Mouse (Mus musculus): ENCODE measurements around the gene Add2. TPM values are rescaled to one million over a fixed set of nuclear protein-coding genes. Genes with fewer than 3 reads are reported as not detected.
A peak's percentile ranks its signal among the peaks of the same experiment; 100 is the strongest.

Add2 gene
- polyA plus RNA-seq, 1 experiment from 2014 or later, result 136 TPM

DNA sequence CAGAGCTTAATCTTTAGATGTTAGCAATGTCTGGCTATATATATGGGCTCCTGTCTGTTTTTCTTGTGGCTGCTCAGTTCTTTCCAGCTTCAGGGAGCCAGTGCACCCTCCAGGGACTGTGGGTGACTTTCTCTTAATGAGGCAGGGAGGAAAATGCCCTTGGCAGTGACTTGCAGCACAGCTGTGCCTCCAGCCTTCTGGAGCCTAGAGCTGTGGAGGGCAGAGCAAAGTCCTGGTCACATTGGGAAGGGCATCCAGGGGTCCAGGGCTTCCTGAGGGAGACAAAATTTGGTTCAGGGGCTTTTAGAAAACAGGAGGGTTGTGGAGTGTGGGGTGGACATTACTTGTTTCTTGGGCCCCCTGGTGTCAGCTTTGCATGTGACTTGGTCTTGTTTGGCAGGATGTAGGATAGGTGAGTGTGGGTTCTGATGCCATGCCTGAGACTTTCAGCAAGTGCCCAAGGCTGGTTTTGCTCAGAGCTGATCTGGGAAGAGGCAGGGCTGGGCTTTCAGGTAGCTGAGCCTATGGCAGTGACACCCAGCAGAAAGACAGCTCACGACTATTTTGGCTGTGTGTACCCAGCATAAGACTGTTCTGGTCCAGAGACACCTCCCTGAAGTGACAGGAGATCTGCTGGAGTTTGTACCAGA, 50.0 kb downstream of the Add2 start:
- Histone ChIP-seq H3K9me3 (ENCODE audit: control insufficient read depth, low read length) (no peaks in the 10 kb centered on the region), H3K27ac (replicated peaks; ENCODE audit: low read depth, low read length) (peak overlapping the region; percentile 26; the same call in 1 of the 2 replicates), H3K36me3 (ENCODE audit: control insufficient read depth, insufficient read depth, low read length) (peaks cover 7% of the 10 kb centered on the region), H3K4me1 (ENCODE audit: control insufficient read depth, insufficient read depth, low read length) (peaks cover 22% of the 10 kb centered on the region), H3K27me3 (ENCODE audit: control insufficient read depth, insufficient read depth, low read length) (no peaks in the 10 kb centered on the region), H3K4me2 (ENCODE audit: low read length) (no peak overlapping the region), H3K4me3 (replicated peaks; ENCODE audit: low read depth, low read length) (no peak overlapping the region), H3K9ac (replicated peaks; ENCODE audit: low read length) (no peak overlapping the region)
- no peak for DNase-seq
- 85% methylated on average over 1 of the region's 1 CpGs for whole genome bisulfite sequencing
- ATAC-seq (ENCODE audit: low FRiP score, low TSS enrichment), result no peak

DNA sequence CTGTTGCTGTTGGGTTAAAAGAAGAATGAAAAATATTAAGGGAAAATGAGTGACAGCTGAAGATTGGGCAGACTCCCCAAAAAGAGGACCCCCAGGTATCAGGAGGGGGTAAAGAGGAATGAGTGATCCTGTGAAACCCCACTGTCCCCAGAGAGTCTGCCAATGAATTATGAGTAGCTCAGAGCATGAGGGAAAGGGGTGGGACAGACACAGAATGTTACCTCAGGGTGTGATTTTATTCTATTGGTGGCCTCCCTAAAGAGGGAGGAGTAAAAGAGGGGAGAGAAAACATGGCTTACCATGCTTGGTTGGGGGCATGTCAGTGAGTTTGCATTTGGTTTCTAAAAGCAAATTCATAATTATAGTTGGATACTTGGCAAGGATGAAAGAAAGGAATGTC, 50.8 kb downstream of the Add2 start:
- ATAC-seq (ENCODE audit: low FRiP score, low TSS enrichment) (no peak), DNase-seq (no peak)
- H3K4me3 ChIP-seq (replicated peaks; ENCODE audit: low read depth, low read length), result no peak overlapping the region
- H3K27me3 ChIP-seq (ENCODE audit: control insufficient read depth, insufficient read depth, low read length), result no peaks in the 10 kb centered on the region
- H3K9ac ChIP-seq (replicated peaks; ENCODE audit: low read length), result no peak overlapping the region
- peaks cover 16% of the 10 kb centered on the region; the same call in 1 of the 2 replicates for H3K4me1 ChIP-seq (ENCODE audit: control insufficient read depth, insufficient read depth, low read length)
- no peak overlapping the region for H3K4me2 ChIP-seq (ENCODE audit: low read length)
- no peaks in the 10 kb centered on the region for H3K9me3 ChIP-seq (ENCODE audit: control insufficient read depth, low read length)
- H3K27ac ChIP-seq (replicated peaks; ENCODE audit: low read depth, low read length), result no peak overlapping the region
- peaks cover 11% of the 10 kb centered on the region for H3K36me3 ChIP-seq (ENCODE audit: control insufficient read depth, insufficient read depth, low read length)

DNA sequence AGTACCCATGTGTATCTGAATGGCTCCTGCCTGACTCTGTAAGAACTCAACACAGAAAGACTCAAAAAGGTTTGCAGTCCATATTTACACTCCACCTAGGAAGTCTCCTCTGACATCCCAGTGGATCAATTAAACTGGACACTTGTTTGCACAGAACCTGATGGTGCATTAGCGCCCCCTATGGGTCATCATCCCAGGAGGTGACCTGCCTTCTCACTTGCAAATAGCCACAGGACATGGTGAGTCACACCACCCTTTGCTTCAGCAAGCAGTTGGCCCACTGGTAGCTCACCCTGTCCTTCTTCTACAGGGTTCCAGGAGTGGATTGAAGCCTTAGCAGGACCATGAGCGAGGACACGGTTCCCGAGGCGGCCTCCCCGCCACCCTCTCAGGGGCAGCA, 57.0 kb downstream of the Add2 start:
- ATAC-seq (ENCODE audit: low FRiP score, low TSS enrichment) (no peak), DNase-seq (peak; percentile 79)
- H3K36me3 ChIP-seq (ENCODE audit: control insufficient read depth, insufficient read depth, low read length), result peaks cover 32% of the 10 kb centered on the region
- no peak overlapping the region for H3K27ac ChIP-seq (replicated peaks; ENCODE audit: low read depth, low read length)
- H3K9me3 ChIP-seq (ENCODE audit: control insufficient read depth, low read length), result no peaks in the 10 kb centered on the region
- no peak overlapping the region for H3K4me2 ChIP-seq (ENCODE audit: low read length)
- no peaks in the 10 kb centered on the region for H3K4me1 ChIP-seq (ENCODE audit: control insufficient read depth, insufficient read depth, low read length)
- WGBS, result 63% methylated on average over 6 of the region's 6 CpGs
- H3K9ac ChIP-seq (replicated peaks; ENCODE audit: low read length), result no peak overlapping the region
- no peak overlapping the region for H3K4me3 ChIP-seq (replicated peaks; ENCODE audit: low read depth, low read length)
- H3K27me3 ChIP-seq (ENCODE audit: control insufficient read depth, insufficient read depth, low read length), result no peaks in the 10 kb centered on the region

DNA sequence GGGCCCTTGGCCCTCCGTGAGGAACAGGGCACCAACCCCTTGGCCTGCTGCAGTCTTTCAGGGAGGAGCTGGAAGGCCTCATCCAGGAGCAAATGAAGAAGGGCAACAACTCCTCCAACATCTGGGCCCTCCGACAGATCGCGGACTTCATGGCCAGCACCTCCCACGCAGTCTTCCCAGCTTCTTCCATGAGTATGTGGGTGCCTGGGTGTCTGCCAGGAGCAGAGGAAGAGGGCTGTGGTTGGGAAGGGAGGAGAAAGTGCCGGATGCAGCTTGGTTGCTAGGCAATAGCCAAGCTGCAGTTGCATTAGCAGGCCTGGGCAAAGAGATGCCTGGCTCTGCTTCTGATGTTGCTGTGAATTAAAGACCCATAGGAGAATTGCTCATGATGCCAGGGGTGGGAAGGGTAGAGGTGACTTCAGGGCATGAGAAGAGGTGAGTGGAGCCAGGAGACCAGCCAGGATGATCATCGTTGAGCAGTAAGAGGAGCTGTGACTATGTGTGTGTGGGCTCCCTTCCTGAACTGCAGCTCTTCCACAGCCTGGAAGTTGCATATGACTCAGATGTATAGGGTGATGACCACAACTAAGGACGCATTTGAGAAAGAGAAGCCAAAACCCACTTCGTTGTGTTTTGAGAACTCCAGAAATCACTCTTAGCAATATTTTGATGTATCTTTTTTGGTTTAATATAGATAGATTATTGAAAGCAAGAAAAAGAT, 58.5 kb downstream of the Add2 start:
- H3K9me3 ChIP-seq (ENCODE audit: control insufficient read depth, low read length), result no peaks in the 10 kb centered on the region
- peaks cover 38% of the 10 kb centered on the region for H3K36me3 ChIP-seq (ENCODE audit: control insufficient read depth, insufficient read depth, low read length)
- H3K27me3 ChIP-seq (ENCODE audit: control insufficient read depth, insufficient read depth, low read length), result no peaks in the 10 kb centered on the region
- H3K4me2 ChIP-seq (ENCODE audit: low read length), result no peak overlapping the region
- 0 out of 2 replicates have a peak overlapping the region, but pooled peaks have one; percentile 26 for H3K27ac ChIP-seq (replicated peaks; ENCODE audit: low read depth, low read length)
- H3K4me3 ChIP-seq (replicated peaks; ENCODE audit: low read depth, low read length), result no peak overlapping the region
- H3K4me1 ChIP-seq (ENCODE audit: control insufficient read depth, insufficient read depth, low read length), result no peaks in the 10 kb centered on the region
- DNase-seq (no peak), ATAC-seq (ENCODE audit: low FRiP score, low TSS enrichment) (no peak)
- WGBS, result 76% methylated on average over 9 of the region's 9 CpGs
- no peak overlapping the region for H3K9ac ChIP-seq (replicated peaks; ENCODE audit: low read length)

DNA sequence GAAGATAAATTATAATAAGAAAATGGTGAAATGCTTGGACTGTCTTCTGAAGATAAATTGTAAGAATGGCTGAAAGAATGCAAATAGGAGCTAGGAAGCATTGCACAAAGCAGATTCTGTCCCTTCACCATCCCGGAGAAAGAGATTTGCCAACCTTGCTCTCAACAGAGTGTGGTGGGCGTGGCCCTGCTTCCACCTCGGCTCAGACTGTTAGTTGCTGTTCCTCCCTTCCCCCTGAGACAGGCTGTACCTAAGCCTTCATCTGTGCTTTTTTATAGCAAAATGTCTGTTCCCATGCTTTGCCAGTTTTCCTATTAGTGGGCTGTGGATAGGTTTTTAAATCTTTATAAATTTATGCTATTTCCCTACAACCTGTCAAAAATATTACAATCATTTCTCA, 59.3 kb downstream of the Add2 start:
- H3K9ac ChIP-seq (replicated peaks; ENCODE audit: low read length), result no peak overlapping the region
- no peak overlapping the region for H3K4me2 ChIP-seq (ENCODE audit: low read length)
- H3K9me3 ChIP-seq (ENCODE audit: control insufficient read depth, low read length), result no peaks in the 10 kb centered on the region
- H3K4me3 ChIP-seq (replicated peaks; ENCODE audit: low read depth, low read length), result no peak overlapping the region
- no peak overlapping the region for H3K27ac ChIP-seq (replicated peaks; ENCODE audit: low read depth, low read length)
- WGBS, result 47% methylated on average over 3 of the region's 3 CpGs
- DNase-seq (peak; percentile 35), ATAC-seq (ENCODE audit: low FRiP score, low TSS enrichment) (no peak)
- H3K27me3 ChIP-seq (ENCODE audit: control insufficient read depth, insufficient read depth, low read length), result no peaks in the 10 kb centered on the region
- H3K4me1 ChIP-seq (ENCODE audit: control insufficient read depth, insufficient read depth, low read length), result no peaks in the 10 kb centered on the region
- peaks cover 42% of the 10 kb centered on the region for H3K36me3 ChIP-seq (ENCODE audit: control insufficient read depth, insufficient read depth, low read length)

DNA sequence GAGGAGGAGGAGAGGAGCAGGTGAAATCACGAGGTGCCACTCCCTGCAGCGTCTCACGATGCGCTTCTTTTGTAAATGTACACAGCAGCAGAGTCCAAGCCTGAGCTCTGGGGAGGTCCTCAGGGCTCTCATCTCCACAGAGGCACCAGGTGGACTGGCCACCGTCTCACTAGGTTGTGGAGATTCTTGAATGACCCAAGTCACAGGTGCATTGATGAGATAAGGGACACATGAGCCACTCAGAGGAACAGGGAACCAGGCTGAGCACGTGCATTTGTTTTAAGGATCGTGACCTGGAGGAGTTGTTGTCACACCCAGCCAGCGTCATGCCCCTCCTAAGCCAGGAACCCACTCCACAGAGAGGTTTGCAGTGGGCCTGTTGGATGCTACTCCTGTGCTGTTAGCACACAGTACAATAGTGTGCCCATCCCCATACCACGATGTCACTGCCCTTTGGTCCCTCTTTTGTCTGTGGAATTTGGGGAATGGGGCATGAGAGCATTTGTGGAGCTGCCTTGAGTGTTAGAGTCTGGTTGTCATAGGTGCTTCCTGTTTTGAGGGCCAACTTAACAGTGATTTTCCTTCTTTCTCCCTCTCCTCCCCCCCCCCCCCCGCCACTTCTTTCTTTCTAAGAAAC, 65.8 kb downstream of the Add2 start:
- 76% methylated on average over 10 of the region's 10 CpGs for WGBS
- ATAC-seq (ENCODE audit: low FRiP score, low TSS enrichment), result no peak
- no peak overlapping the region for H3K4me3 ChIP-seq (replicated peaks; ENCODE audit: low read depth, low read length)
- DNase-seq, result no peak
- H3K9me3 ChIP-seq (ENCODE audit: control insufficient read depth, low read length), result no peaks in the 10 kb centered on the region
- peaks cover 62% of the 10 kb centered on the region for H3K36me3 ChIP-seq (ENCODE audit: control insufficient read depth, insufficient read depth, low read length)
- no peaks in the 10 kb centered on the region for H3K27me3 ChIP-seq (ENCODE audit: control insufficient read depth, insufficient read depth, low read length)
- no peak overlapping the region for H3K27ac ChIP-seq (replicated peaks; ENCODE audit: low read depth, low read length)
- H3K4me1 ChIP-seq (ENCODE audit: control insufficient read depth, insufficient read depth, low read length), result no peaks in the 10 kb centered on the region
- no peak overlapping the region for H3K4me2 ChIP-seq (ENCODE audit: low read length)
- H3K9ac ChIP-seq (replicated peaks; ENCODE audit: low read length), result no peak overlapping the region

DNA sequence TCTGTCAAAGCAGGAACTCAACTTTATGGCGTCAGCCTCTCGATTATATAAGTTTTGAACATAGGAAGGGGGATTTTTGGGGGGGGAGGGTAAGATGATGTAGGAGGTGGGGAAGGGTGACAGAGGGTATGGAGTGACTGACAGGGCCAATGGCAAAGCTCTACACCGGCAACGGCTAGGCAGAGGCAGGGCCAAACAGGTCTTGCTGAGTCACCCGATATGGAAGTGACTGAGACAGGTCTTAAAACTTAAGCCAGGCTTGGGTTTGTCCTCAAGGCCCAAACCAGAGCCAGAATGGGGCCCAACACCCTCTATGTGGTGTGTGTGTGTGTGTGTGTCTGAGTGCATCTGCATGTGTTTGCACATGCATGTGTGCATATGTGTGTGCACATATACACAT, 67.0 kb downstream of the Add2 start:
- Histone ChIP-seq H3K36me3 (ENCODE audit: control insufficient read depth, insufficient read depth, low read length) (peaks cover 69% of the 10 kb centered on the region), H3K4me2 (ENCODE audit: low read length) (no peak overlapping the region), H3K4me3 (replicated peaks; ENCODE audit: low read depth, low read length) (no peak overlapping the region), H3K9me3 (ENCODE audit: control insufficient read depth, low read length) (no peaks in the 10 kb centered on the region), H3K27me3 (ENCODE audit: control insufficient read depth, insufficient read depth, low read length) (no peaks in the 10 kb centered on the region), H3K9ac (replicated peaks; ENCODE audit: low read length) (no peak overlapping the region), H3K27ac (replicated peaks; ENCODE audit: low read depth, low read length) (no peak overlapping the region), H3K4me1 (ENCODE audit: control insufficient read depth, insufficient read depth, low read length) (no peaks in the 10 kb centered on the region)
- WGBS, result 91% methylated on average over 5 of the region's 5 CpGs
- DNase-seq (no peak), ATAC-seq (ENCODE audit: low FRiP score, low TSS enrichment) (no peak)

DNA sequence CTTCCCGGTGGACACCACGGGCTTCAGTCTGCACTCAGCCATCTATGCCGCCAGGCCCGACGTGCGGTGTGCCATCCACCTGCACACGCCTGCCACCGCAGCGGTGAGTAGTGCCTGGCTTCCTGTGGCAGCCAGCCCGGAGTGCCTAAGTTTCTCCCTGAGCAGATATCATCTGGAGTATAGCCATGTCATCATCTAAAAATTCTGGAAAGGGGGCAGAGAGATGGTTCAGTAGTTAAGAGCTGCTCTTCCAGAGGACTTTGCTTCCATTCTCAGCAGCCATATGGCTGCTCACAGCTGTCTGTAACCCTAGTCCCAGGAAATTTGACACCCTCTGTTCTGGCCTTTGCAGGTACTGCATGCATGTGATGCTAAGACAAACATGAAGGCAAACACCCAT, 68.3 kb downstream of the Add2 start:
- H3K9me3 ChIP-seq (ENCODE audit: control insufficient read depth, low read length), result no peaks in the 10 kb centered on the region
- DNase-seq (no peak), ATAC-seq (ENCODE audit: low FRiP score, low TSS enrichment) (no peak)
- H3K27me3 ChIP-seq (ENCODE audit: control insufficient read depth, insufficient read depth, low read length), result no peaks in the 10 kb centered on the region
- no peak overlapping the region for H3K4me2 ChIP-seq (ENCODE audit: low read length)
- 94% methylated on average over 10 of the region's 10 CpGs for WGBS
- H3K9ac ChIP-seq (replicated peaks; ENCODE audit: low read length), result no peak overlapping the region
- peaks cover 78% of the 10 kb centered on the region for H3K36me3 ChIP-seq (ENCODE audit: control insufficient read depth, insufficient read depth, low read length)
- H3K4me3 ChIP-seq (replicated peaks; ENCODE audit: low read depth, low read length), result no peak overlapping the region
- no peak overlapping the region for H3K27ac ChIP-seq (replicated peaks; ENCODE audit: low read depth, low read length)
- no peaks in the 10 kb centered on the region for H3K4me1 ChIP-seq (ENCODE audit: control insufficient read depth, insufficient read depth, low read length)

DNA sequence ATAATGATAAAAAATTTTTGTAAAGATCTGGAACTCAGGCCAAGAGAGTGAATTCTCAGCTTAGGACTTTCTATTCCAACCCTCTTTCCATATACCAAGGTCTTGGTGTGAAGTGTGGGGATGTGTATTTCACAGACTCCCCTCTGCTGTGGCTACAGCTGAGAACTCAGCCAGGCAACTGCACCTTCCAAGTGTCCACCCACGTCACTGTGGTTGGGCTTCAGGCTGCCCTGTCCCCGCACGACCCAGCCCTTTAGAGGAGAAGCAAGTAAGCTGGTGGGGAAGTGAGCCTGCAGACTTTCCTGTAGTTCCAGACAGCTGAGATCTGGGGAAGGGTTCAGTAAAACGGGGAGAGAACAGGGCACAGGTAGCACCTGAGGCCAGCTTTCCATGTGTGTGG, 68.7 kb downstream of the Add2 start:
- Histone ChIP-seq H3K9me3 (ENCODE audit: control insufficient read depth, low read length) (no peaks in the 10 kb centered on the region), H3K4me2 (ENCODE audit: low read length) (no peak overlapping the region), H3K4me1 (ENCODE audit: control insufficient read depth, insufficient read depth, low read length) (no peaks in the 10 kb centered on the region), H3K4me3 (replicated peaks; ENCODE audit: low read depth, low read length) (no peak overlapping the region), H3K27me3 (ENCODE audit: control insufficient read depth, insufficient read depth, low read length) (no peaks in the 10 kb centered on the region), H3K9ac (replicated peaks; ENCODE audit: low read length) (no peak overlapping the region), H3K36me3 (ENCODE audit: control insufficient read depth, insufficient read depth, low read length) (peaks cover 77% of the 10 kb centered on the region), H3K27ac (replicated peaks; ENCODE audit: low read depth, low read length) (no peak overlapping the region)
- WGBS, result 82% methylated on average over 4 of the region's 4 CpGs
- no peak for ATAC-seq (ENCODE audit: low FRiP score, low TSS enrichment)
- no peak for DNase-seq

Measured in midbrain, embryonic 14.5 days (tissue).